Mouse (Mus musculus): Measurements from ENCODE around the gene Gm20388. TPM values are rescaled to one million over a fixed set of nuclear protein-coding genes. Genes with fewer than 3 reads are reported as not detected.
A peak's percentile ranks its signal among the peaks of the same experiment; 100 is the strongest.

The Gm20388 gene
- total RNA-seq, 1 experiment = 27.0 TPM

GRCm38 (mm10) chr8:123342253-123342652 lies 3431.6 kb downstream of the Gm20388 start:
- H3K27ac ChIP-seq (ENCODE audit: insufficient read depth, low read depth, low read length, poor library complexity, severe bottlenecking) = peak overlapping the region; percentile 73; the same call in 1 of the 2 replicates

DNA sequence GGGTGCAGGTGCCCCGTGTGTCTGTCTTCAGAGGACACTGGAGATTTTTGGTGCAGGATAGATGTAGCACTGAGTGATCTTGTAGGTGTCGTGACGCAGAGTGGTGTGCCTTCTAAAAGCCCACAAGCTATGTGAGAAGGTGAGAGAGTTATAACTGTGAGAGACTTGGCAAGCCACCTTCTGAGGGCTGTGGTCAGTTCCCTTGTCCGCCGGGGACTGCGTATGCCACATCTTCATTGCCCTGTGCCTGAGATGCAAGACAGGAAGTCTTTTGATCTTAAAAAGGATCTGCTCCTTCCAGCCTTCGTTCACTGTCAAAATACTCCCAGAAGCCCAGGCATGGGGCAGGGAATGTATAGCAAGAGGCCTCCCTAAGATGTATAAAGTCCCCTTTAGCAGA lies 3432.3 kb downstream of the Gm20388 start:
- Histone ChIP-seq H3K9me3 (ENCODE audit: control insufficient read depth, insufficient read depth, low read depth, low read length) (no peaks in the 10 kb centered on the region), H3K36me3 (ENCODE audit: control insufficient read depth, insufficient read depth, low read length, poor library complexity, severe bottlenecking) (peaks cover 3% of the 10 kb centered on the region; the same call in 1 of the 2 replicates), H3K27ac (ENCODE audit: insufficient read depth, low read depth, low read length, poor library complexity, severe bottlenecking) (no peak overlapping the region), H3K4me1 (ENCODE audit: control insufficient read depth in 2 of 2, insufficient read depth in 2 of 2, low read length in 2 of 2, poor library complexity in 1 of 2) (peaks cover 3 to 13% of the 10 kb centered on the region in 2 experiments; a peak in 3 of 4 replicates), H3K4me3 (ENCODE audit: insufficient read depth in 1 of 2, low read depth in 1 of 2, low read length in 2 of 2, poor library complexity in 1 of 2, severe bottlenecking in 1 of 2) (no peak overlapping the region), H3K9ac (ENCODE audit: insufficient read depth, low read depth, low read length, poor library complexity, severe bottlenecking) (no peak overlapping the region)
- in situ Hi-C loops (cut with MboI; ENCODE audit: low sequenced_read_pairs in 2 of 2, unreplicated experiment in 2 of 2) = no loop called here
- no peak for DNase-seq (ENCODE audit: low read depth, low spot score)
- no peak for TF ChIP-seq HCFC1 (IDR thresholded peaks at IDR 0.05; ENCODE audit: borderline replicate concordance, insufficient read depth, low read length)
- TF ChIP-seq ZC3H11A (IDR thresholded peaks at IDR 0.05; ENCODE audit: borderline replicate concordance, low read depth, low read length) = no peak
- TF ChIP-seq ZNF384 (IDR thresholded peaks at IDR 0.05; ENCODE audit: low read depth, low read length) = no peak
- no peak for TF ChIP-seq CHD2 (IDR thresholded peaks at IDR 0.05; ENCODE audit: low read depth, low read length)
- no peak for TF ChIP-seq MAFK (IDR thresholded peaks at IDR 0.05; ENCODE audit: insufficient read depth, low read depth, low read length)

More at GRCm38 (mm10) chr8:123342253-123342652, 3431.6 kb downstream of the Gm20388 start:
- peaks cover 5 to 17% of the 10 kb centered on the region in 2 experiments; a peak in 3 of 4 replicates for H3K4me1 ChIP-seq (ENCODE audit: control insufficient read depth in 2 of 2, insufficient read depth in 2 of 2, low read length in 2 of 2, poor library complexity in 1 of 2)
- H3K9ac ChIP-seq (ENCODE audit: insufficient read depth, low read depth, low read length, poor library complexity, severe bottlenecking) = peak overlapping the region; percentile 56
- TF ChIP-seq CHD2 (IDR thresholded peaks at IDR 0.05; ENCODE audit: low read depth, low read length) (no peak), ZNF384 (IDR thresholded peaks at IDR 0.05; ENCODE audit: low read depth, low read length) (no peak), ZC3H11A (IDR thresholded peaks at IDR 0.05; ENCODE audit: borderline replicate concordance, low read depth, low read length) (no peak), MAFK (IDR thresholded peaks at IDR 0.05; ENCODE audit: insufficient read depth, low read depth, low read length) (no peak), HCFC1 (IDR thresholded peaks at IDR 0.05; ENCODE audit: borderline replicate concordance, insufficient read depth, low read length) (no peak)
- no peaks in the 10 kb centered on the region for H3K36me3 ChIP-seq (ENCODE audit: control insufficient read depth, insufficient read depth, low read length, poor library complexity, severe bottlenecking)
- peak overlapping the region; percentile 27 to 49 for H3K4me3 ChIP-seq (ENCODE audit: insufficient read depth in 1 of 2, low read depth in 1 of 2, low read length in 2 of 2, poor library complexity in 1 of 2, severe bottlenecking in 1 of 2)
- no peaks in the 10 kb centered on the region for H3K9me3 ChIP-seq (ENCODE audit: control insufficient read depth, insufficient read depth, low read depth, low read length)
- in situ Hi-C loops (cut with MboI; ENCODE audit: low sequenced_read_pairs in 2 of 2, unreplicated experiment in 2 of 2) = no loop called here
- no peak for DNase-seq (ENCODE audit: low read depth, low spot score)

DNA sequence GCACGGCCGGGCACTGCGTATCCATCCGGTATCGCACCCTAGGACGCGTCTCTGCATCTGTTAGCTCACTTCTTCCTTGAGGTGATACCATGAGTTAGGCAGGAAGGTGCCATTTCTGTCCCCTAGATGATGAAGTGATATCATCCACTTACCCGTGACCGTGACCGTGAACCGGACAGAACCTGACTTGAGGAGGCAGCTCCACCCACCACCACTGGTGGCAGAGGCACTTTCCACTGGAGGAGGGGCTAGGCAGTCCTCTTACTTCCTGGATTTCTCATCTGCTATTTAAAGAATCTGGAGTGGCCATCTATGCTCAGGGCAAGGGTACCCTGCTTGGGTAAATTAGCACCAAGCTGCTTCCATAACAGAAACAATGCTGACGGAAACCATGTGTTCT lies 3432.8 kb downstream of the Gm20388 start:
- H3K9ac ChIP-seq (ENCODE audit: insufficient read depth, low read depth, low read length, poor library complexity, severe bottlenecking) = no peak overlapping the region
- in situ Hi-C loops (cut with MboI; ENCODE audit: low sequenced_read_pairs in 2 of 2, unreplicated experiment in 2 of 2) = no loop called here
- no peak overlapping the region for H3K4me3 ChIP-seq (ENCODE audit: insufficient read depth in 1 of 2, low read depth in 1 of 2, low read length in 2 of 2, poor library complexity in 1 of 2, severe bottlenecking in 1 of 2)
- TF ChIP-seq HCFC1 (IDR thresholded peaks at IDR 0.05; ENCODE audit: borderline replicate concordance, insufficient read depth, low read length) (no peak), ZC3H11A (IDR thresholded peaks at IDR 0.05; ENCODE audit: borderline replicate concordance, low read depth, low read length) (no peak), MAFK (IDR thresholded peaks at IDR 0.05; ENCODE audit: insufficient read depth, low read depth, low read length) (no peak), CHD2 (IDR thresholded peaks at IDR 0.05; ENCODE audit: low read depth, low read length) (no peak), ZNF384 (IDR thresholded peaks at IDR 0.05; ENCODE audit: low read depth, low read length) (no peak)
- DNase-seq (ENCODE audit: low read depth, low spot score) = no peak
- no peaks in the 10 kb centered on the region for H3K9me3 ChIP-seq (ENCODE audit: control insufficient read depth, insufficient read depth, low read depth, low read length)
- H3K27ac ChIP-seq (ENCODE audit: insufficient read depth, low read depth, low read length, poor library complexity, severe bottlenecking) = no peak overlapping the region
- peaks cover 3% of the 10 kb centered on the region; the same call in 1 of the 2 replicates for H3K36me3 ChIP-seq (ENCODE audit: control insufficient read depth, insufficient read depth, low read length, poor library complexity, severe bottlenecking)
- peaks cover 3 to 11% of the 10 kb centered on the region in 2 experiments; a peak in 3 of 4 replicates for H3K4me1 ChIP-seq (ENCODE audit: control insufficient read depth in 2 of 2, insufficient read depth in 2 of 2, low read length in 2 of 2, poor library complexity in 1 of 2)

GRCm38 (mm10) chr8:123345135-123345534 lies 3434.5 kb downstream of the Gm20388 start:
- Histone ChIP-seq H3K27ac (ENCODE audit: insufficient read depth, low read depth, low read length, poor library complexity, severe bottlenecking) (no peak overlapping the region), H3K4me1 (ENCODE audit: control insufficient read depth in 2 of 2, insufficient read depth in 2 of 2, low read length in 2 of 2, poor library complexity in 1 of 2) (peaks cover 1 to 5% of the 10 kb centered on the region in 2 experiments; a peak in 1 of 4 replicates), H3K36me3 (ENCODE audit: control insufficient read depth, insufficient read depth, low read length, poor library complexity, severe bottlenecking) (peaks cover 3% of the 10 kb centered on the region; the same call in 1 of the 2 replicates), H3K9me3 (ENCODE audit: control insufficient read depth, insufficient read depth, low read depth, low read length) (no peaks in the 10 kb centered on the region), H3K9ac (ENCODE audit: insufficient read depth, low read depth, low read length, poor library complexity, severe bottlenecking) (no peak overlapping the region), H3K4me3 (ENCODE audit: insufficient read depth in 1 of 2, low read depth in 1 of 2, low read length in 2 of 2, poor library complexity in 1 of 2, severe bottlenecking in 1 of 2) (no peak overlapping the region)
- in situ Hi-C loops (cut with MboI; ENCODE audit: low sequenced_read_pairs in 2 of 2, unreplicated experiment in 2 of 2) = no loop called here
- no peak for TF ChIP-seq ZC3H11A (IDR thresholded peaks at IDR 0.05; ENCODE audit: borderline replicate concordance, low read depth, low read length)
- TF ChIP-seq CHD2 (IDR thresholded peaks at IDR 0.05; ENCODE audit: low read depth, low read length) = no peak
- TF ChIP-seq MAFK (IDR thresholded peaks at IDR 0.05; ENCODE audit: insufficient read depth, low read depth, low read length) = no peak
- no peak for TF ChIP-seq ZNF384 (IDR thresholded peaks at IDR 0.05; ENCODE audit: low read depth, low read length)
- TF ChIP-seq HCFC1 (IDR thresholded peaks at IDR 0.05; ENCODE audit: borderline replicate concordance, insufficient read depth, low read length) = no peak
- no peak for DNase-seq (ENCODE audit: low read depth, low spot score)
